Mouse (Mus musculus): ENCODE data around the gene Urod. TPM values are rescaled to one million over a fixed set of nuclear protein-coding genes. Genes with fewer than 3 reads are reported as not detected.
A peak's percentile ranks its signal among the peaks of the same experiment; 100 is the strongest.

Gene Urod
- 41.5 to 48.3 TPM (median 42.0 TPM) in 3 replicates for total RNA-seq (2017)

- peak; percentile 85 for ATAC-seq (replicated peaks; ENCODE audit: insufficient number of reproducible peaks, low FRiP score, low TSS enrichment, poor library complexity, severe bottlenecking)
Measured at GRCm38 (mm10) chr4:116993672-116994621, at the start of gene Urod. Gene Urod (minus strand): TSS chr4:116994413.

DNA sequence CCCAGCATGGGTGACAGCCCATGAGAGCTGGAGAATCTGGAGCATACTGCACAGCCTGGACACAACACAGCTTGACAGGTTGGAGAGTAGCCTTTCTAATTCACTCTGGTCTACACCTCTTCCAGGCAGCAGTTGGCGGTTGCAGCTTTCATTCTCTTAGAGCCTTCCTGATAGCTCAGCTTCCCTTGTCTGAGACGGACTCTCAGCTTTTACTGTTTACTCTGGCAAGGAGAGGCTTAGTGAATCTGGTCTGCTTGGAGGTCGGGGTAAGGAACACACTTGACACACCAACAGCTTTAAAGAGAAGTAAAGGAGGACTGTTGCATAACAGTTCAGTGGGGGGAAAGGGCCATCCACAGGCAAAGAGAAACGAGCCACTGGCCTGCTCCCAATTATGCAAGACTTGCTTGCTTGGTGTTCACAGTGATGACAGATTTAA lies 47.1 kb upstream of the Urod start:
- ATAC-seq (replicated peaks; ENCODE audit: insufficient number of reproducible peaks, low FRiP score, low TSS enrichment, poor library complexity, severe bottlenecking), result peak; percentile 89

GRCm38 (mm10) chr4:117040791-117041190 lies 46.6 kb upstream of the Urod start:
- no peak for ATAC-seq (replicated peaks; ENCODE audit: insufficient number of reproducible peaks, low FRiP score, low TSS enrichment, poor library complexity, severe bottlenecking)

DNA sequence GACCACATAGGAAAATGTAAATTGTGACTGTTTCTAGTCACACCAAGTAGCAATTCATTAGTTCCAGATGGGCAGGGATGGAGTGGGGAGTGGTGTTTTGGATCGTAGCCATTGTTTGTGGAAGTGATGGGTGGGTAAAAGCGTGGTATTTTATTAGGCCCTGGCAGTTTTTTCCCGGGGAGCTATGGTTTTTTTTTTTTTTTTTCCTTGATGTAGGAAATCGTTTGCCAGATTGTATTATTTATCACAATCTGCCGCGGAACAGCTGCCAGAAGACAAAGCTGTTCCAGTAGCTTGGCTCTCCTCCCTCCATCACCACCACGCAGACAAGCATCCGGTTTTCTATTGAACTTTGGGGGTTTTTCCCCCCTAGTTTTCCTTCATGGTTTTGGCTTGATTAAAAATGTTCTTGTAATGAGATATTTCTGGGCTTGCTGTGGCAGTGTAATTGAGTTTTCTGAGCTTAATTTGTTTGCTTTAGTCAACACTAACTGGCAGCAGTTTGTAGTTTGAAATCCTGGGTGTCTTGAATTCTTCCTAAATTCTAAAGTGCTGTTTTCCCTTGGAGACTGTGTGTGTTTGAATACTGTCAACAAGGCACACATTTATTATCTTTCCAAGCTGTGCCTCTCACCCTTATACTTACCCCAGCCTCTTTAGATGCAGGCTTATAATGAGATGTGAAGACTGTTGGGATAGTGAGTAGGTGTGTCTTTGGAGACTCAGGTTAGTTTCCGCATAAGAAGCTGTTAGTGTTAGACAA lies 45.9 kb upstream of the Urod start:
- ATAC-seq (replicated peaks; ENCODE audit: insufficient number of reproducible peaks, low FRiP score, low TSS enrichment, poor library complexity, severe bottlenecking), result no peak

- no peak for ATAC-seq (replicated peaks; ENCODE audit: insufficient number of reproducible peaks, low FRiP score, low TSS enrichment, poor library complexity, severe bottlenecking)
Measured at GRCm38 (mm10) chr4:117031105-117031504, 36.9 kb upstream of the Urod start.

DNA sequence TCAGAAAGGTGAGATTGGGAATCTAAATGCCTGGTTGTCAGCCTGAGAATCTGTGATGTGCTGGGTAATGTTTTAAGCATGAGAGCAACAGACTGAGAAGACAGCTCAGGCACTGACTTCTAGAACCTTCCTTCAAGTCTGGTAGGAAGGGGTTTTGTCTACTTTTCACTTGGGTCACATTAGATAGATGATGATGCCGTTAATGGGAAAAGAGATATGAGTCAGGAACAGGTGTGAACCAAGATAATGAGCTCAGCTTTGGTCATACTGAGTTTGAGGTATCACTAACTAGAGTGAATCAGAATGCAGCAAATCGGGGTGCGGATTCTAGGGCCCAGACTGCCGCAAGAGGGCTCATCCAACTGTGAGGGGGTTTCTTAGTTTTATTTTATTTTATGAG lies 29.3 kb upstream of the Urod start:
- no peak for ATAC-seq (replicated peaks; ENCODE audit: insufficient number of reproducible peaks, low FRiP score, low TSS enrichment, poor library complexity, severe bottlenecking)

- ATAC-seq (replicated peaks; ENCODE audit: insufficient number of reproducible peaks, low FRiP score, low TSS enrichment, poor library complexity, severe bottlenecking), result peak; percentile 98
Measured at GRCm38 (mm10) chr4:117019206-117020134, 25.3 kb upstream of the Urod start, which contains the start of gene Eif2b3. Gene Eif2b3 (plus strand): TSS chr4:117019402.

- no peak for ATAC-seq (replicated peaks; ENCODE audit: insufficient number of reproducible peaks, low FRiP score, low TSS enrichment, poor library complexity, severe bottlenecking)
Measured at GRCm38 (mm10) chr4:117018327-117018726, 24.1 kb upstream of the Urod start.

DNA sequence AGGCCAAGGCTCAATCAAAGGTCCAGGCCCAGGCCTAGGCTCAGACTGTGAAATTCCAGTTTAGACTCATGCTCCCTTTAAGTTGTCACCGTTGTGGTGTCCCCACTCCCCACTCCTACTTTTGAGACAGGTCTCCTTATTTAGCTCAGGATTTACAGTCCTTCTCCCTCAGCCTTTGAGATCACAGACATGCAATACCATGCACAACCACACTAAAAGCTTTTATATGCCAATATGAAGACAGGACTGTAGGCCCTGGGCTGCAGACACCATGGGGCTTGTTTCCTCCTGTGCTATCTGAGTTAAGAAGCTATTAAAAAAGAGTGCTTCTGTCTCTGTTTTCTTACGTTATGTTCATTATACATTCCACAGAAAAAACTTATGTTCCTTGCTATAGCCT lies 23.5 kb upstream of the Urod start:
- ATAC-seq (replicated peaks; ENCODE audit: insufficient number of reproducible peaks, low FRiP score, low TSS enrichment, poor library complexity, severe bottlenecking), result no peak

DNA sequence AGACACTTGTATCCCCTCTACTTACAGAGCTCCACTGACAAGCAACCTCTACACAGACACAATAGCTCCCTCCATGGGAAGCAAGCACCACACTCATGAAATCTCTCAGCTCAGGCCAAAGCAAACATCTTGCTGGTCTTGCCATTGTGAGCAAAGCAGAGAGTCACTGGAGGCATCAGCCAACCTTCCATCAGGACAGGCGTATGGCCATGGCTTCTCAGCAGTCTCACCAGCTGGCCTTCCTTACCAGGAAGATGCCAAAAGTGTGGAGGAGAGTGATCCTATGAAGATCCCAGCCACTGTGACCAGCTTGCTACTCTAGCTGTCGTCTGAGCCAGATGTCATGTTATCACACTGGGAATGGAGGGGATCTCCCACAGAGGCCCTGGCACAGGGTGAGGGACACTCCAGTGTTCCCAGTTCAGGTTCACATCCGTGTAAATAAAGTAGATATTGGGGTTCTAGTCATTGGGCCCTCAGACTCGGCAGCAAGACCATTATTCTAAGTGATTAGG lies 20.7 kb upstream of the Urod start:
- no peak for ATAC-seq (replicated peaks; ENCODE audit: insufficient number of reproducible peaks, low FRiP score, low TSS enrichment, poor library complexity, severe bottlenecking)

DNA sequence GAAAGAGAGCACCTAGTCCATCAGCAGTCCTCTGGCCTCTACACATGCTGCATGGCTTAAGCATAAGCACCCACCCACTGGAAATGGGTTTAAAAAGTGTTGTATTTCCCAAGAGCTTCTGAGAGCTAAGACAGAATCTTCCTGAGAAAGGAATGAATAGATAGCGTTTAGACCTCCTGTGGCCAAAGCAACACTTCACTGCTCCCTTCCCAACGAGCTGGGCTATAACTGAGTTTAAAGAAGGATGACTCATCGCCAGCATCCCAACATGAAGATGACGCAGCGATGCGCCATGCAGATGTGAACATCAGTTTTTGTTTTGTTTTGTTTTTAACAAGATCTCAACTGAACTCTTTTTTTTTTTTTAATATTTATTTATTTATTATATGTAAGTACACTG lies 19.4 kb upstream of the Urod start:
- ATAC-seq (replicated peaks; ENCODE audit: insufficient number of reproducible peaks, low FRiP score, low TSS enrichment, poor library complexity, severe bottlenecking), result no peak

DNA sequence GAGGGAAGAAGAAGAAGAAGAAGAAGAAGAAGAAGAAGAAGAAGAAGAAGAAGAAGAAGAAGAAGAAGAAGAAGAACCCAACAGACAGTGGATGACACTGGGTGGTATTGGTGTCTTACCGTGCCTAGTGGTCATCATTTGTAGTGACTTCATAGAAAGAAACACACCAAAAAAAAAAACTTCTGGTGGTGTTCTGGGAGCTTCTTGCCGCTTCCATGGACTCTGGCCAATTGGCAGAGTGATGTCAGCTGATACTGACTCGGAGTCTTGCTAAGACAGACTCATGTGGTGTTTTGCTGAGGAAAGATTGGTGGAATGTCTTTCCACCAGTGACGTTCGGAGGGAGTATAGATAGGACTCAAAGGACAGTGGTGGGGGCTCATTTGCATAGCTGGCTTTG lies 16.0 kb upstream of the Urod start:
- ATAC-seq (replicated peaks; ENCODE audit: insufficient number of reproducible peaks, low FRiP score, low TSS enrichment, poor library complexity, severe bottlenecking), result no peak

DNA sequence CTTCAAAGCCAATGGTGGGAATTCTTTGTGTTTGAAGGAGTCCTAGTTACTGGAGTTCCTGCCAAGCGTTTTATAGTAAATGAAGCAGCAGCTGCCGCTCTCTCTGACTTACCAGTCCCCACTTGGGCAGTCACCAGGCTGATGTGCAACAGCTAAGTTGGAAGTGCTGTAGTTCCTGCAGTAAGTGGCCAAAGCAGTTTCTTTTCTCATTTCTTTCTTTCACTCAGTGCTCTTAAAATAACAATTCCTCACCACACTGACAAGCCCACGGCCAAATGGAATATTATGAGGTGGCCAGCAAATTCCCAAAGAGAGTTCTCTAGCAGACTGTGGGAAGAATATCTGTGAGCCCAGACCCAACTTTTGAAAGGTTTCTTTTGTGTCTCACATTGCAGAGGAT lies 12.8 kb upstream of the Urod start:
- ATAC-seq (replicated peaks; ENCODE audit: insufficient number of reproducible peaks, low FRiP score, low TSS enrichment, poor library complexity, severe bottlenecking), result no peak

- ATAC-seq (replicated peaks; ENCODE audit: insufficient number of reproducible peaks, low FRiP score, low TSS enrichment, poor library complexity, severe bottlenecking), result no peak
Measured at GRCm38 (mm10) chr4:117005611-117006400, 11.6 kb upstream of the Urod start.

GRCm38 (mm10) chr4:117004649-117005048 lies 10.4 kb upstream of the Urod start:
- ATAC-seq (replicated peaks; ENCODE audit: insufficient number of reproducible peaks, low FRiP score, low TSS enrichment, poor library complexity, severe bottlenecking), result no peak

DNA sequence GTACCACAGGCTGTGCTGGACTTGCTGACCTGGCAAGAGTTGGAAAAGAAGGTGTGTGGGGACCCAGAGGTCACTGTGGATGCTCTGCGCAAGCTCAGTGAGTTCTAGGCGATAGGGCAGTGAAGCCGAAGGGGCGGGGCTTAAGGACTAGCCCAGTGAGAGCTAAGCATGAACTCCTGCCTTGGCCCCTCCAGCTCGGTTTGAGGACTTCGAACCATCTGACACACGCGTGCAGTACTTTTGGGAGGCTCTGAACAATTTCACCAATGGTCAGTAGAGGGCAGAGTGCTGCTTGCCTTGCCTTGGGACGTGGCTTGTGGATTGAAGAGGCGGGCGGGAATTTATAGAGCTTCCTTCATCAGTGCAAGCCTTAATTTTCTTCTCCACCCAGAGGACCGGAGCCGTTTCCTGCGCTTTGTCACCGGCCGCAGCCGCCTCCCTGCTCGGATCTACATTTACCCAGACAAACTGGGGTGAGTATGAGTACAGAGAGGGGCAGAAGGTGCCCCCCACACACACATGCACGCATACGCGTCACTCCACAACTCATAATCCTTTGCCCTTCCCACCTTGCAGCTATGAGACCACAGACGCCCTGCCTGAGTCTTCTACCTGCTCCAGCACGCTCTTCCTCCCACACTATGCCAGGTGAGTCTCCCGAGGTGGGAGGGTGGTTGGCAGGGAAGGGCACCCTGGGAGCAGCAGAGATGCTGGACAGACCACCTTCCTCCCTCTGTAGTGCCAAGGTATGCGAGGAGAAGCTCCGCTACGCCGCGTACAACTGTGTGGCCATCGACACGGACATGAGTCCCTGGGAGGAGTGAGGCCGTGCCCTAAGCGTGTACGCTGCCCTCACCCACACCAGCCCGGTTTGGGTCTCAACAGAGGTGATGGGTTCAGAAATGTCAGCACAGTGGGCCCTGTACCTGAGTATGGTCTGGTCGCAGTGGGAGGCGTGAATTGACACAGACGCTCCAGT lies 8.6 kb upstream of the Urod start:
- no peak for ATAC-seq (replicated peaks; ENCODE audit: insufficient number of reproducible peaks, low FRiP score, low TSS enrichment, poor library complexity, severe bottlenecking)

- no peak for ATAC-seq (replicated peaks; ENCODE audit: insufficient number of reproducible peaks, low FRiP score, low TSS enrichment, poor library complexity, severe bottlenecking)
Measured at GRCm38 (mm10) chr4:117001957-117002356, 7.7 kb upstream of the Urod start.

Measured in monocyte, adult 5-6 weeks (primary cell).